Mouse (Mus musculus): Measurements from ENCODE around the gene Bcar1.

The Bcar1 gene

DNA sequence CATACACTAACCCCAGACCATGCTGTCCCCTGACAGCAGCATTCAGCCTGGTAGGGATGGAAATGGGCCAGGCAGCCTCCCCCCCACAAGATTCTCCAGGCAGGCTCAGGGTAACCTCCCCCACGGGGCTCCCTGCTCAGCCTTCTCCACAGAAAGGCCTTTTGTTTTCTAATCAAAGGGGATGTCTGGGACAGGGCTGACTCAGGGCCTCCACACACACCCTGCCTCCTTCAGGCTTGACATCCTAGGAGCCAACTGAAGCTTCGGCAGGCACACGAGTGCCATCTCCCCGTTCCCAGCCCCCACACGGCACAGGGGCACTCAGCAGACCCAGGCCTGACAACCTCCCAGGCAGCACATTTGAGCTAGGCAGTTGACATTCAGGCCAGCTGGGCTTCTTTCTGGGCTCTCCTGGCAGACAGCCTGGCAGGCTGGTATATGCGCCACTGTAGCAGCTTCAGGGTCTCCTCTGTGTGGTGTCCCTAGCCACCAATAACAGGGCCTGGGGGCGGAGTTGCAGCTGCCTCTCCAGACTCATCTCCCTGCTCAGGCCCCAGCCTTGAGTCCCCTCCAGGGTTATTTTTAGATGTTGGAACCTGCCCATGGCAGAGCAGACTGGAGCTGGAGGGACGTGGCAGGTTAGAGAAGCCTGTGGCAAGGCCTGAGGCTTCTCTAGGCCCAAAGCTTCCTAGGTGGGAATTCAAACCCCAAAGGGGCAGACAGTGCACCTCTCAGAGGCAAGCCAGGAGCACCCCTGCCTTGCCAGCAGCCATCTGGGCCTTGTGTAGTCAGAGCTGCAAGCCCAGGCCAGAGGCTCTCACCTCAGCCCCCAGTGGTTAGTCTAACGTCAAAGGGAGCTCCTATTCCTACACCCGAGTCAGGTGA, 26.8 kb downstream of the Bcar1 start:
- DNase-seq (ENCODE audit: low read depth, low spot score) = peak; percentile 44

DNA sequence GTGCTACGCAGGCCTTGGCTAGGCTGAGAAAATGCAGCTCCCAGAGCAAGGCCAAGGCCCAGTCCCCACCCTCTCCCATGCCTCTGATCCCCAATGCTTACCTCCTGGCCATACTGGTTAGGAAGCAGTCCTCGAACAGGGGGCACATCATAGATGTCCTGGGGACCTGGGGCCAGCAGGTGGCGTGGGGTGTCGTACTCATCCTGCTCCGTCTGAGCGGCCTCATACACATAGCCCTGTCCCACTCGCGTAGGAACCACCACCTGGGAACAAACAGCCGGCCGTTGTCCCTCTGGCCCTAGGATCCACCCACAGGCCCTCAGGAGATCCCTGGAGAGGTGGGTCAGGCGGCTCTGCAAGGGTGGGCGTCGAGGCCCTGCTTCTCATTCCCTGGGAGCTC, 28.1 kb downstream of the Bcar1 start:
- DNase-seq (ENCODE audit: low read depth, low spot score) = no peak

DNA sequence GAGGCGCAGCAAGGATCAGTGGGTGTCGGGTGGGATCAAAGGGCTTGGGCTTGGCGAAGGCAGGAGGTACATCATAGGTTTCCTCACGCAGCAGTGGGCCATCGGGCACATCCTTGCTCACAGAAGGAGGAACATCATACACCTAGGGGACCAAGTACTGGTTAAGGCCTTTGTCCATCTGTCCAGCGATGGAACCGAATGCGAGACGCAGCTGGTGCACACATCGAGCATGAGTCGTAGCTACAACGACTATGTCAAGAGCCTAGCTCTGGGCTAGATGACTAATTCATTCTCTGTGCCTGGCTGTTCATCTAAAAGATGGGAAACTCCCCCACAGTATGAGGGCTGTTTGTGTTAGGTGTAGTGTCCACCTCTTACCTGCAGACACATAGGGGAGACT, 29.3 kb downstream of the Bcar1 start:
- no peak for DNase-seq (ENCODE audit: low read depth, low spot score)

DNA sequence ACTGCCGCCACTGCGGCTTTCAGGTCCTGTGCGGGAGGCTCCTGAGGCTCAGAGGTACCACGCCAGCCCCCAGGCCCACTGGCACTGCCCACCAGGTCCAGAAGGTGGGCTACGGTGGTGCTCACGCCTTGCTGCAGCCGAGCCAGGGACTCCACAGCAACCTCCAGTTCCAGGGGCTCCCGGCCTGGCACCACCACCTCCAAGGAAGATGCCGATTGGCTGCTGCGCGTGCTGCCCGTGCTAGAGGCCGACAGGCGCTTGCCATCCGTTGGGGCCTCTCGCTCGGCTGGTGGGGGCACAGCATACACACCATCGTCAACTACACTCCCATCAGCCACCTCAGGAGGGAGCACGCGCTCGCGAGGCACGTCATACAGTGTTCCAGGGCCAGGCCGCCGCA, 29.8 kb downstream of the Bcar1 start:
- no peak for DNase-seq (ENCODE audit: low read depth, low spot score)

DNA sequence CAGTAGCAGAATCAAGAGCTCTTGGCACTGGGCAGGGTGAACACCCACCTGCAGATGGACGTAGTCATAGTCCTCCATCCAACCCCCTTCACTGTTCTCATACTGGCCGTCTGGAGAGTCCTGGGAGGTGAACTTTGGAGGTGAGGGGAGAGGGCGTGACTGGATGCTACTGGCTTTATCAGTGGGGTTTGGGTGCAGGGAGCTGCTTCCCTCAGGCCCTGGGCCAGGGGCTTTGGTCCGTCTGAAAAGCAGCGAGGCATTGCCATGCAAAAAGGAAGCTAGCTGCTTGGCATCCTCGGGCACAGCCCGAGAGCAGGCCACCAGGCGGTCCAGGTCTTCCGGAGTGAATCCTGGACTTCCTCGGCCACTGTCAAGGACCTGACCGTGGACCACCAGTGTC, 30.3 kb downstream of the Bcar1 start:
- no peak for DNase-seq (ENCODE audit: low read depth, low spot score)

DNA sequence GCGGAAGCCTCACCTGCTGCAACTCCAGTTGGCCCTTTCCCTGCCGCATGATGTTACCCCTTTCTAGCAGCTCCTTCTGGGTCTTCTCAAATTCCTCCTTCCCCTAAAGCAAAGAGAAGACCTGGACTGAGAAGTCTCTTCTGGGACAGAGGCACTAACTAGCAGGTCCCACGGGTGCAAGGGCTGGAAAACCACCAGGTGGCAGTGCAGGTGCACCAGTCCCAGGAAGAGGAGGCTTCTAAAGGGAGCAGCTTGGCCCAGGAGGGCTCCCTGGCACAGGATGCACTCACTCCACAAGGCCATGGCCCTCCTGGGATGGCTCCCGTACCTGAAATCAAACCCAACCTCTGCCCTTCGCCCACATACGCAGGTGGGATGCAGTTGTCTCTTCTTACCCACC, 31.0 kb downstream of the Bcar1 start:
- peak; percentile 59 for DNase-seq (ENCODE audit: low read depth, low spot score)

DNA sequence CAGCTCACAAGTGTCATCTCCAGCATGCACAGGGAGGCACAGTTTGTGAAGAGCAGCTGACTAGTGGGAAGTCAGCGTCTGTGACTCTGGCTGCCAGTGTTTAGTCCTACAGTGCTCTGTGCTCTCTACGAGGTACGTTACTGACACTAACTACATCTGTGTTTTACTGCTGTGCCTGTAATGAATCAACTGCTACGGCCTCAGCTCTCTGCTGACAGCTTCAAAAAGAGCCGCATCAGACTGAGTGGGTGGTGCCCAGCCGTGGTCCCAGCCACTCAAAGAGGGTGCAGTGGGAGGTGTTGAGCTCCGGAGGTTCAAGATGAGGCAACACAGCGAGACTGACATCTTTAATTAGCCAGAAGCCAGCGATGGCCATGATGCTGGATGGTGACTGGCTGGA, 31.5 kb downstream of the Bcar1 start:
- no peak for DNase-seq (ENCODE audit: low read depth, low spot score)

DNA sequence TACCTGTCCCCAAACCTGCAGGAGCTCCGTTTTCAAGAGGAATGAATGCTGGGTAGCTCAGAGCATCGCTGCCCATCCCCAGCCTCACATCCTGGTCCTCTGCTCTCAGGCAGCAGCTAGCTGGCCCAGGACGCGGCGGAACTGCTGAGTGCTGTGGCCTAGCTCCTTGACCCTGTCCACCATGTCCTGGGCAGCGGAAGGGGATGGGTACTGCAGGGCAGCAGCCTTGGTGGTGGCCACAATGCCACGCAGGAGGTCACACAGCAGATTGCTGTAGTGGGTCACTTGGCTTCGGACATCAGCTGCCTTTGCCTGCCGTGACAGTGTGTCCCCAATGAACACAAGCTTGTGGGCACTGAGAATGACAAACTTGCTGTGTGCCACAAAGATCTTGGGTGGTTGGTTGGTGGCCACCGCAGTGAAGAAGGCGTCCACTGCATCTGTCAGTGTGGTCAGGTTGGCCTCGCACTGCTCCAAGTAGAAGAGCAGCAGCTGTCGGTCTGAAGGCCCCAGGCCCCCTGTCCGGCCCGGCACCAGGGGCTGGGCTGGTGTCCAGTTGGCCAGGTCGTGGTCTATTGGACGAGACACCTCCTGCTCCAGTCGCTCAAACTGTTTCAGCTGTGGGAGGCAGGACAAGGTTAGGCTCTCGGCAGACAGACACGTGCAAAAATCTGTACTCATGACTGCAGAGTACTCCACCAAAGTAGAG, 32.7 kb downstream of the Bcar1 start:
- DNase-seq (ENCODE audit: low read depth, low spot score) = no peak

DNA sequence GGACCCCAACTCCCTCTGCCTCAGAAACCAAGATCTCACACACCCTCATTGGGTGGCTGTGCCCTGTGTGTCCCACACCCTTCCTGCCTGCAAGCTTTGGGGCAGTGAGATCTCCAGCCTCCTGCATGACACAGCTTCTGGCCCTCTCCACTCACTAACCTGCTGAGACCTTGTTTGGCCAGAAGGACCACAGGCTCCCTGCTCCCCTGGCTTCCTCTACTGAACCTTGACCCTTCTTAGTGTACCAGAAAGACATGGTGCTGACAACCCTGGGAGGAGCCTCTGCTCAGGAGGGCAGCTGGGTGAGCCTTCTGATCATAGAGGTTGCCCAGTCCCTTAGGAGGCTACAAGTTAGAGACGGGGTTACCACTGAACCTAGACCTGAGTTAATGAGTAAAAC, 34.4 kb downstream of the Bcar1 start:
- DNase-seq (ENCODE audit: low read depth, low spot score) = no peak

DNA sequence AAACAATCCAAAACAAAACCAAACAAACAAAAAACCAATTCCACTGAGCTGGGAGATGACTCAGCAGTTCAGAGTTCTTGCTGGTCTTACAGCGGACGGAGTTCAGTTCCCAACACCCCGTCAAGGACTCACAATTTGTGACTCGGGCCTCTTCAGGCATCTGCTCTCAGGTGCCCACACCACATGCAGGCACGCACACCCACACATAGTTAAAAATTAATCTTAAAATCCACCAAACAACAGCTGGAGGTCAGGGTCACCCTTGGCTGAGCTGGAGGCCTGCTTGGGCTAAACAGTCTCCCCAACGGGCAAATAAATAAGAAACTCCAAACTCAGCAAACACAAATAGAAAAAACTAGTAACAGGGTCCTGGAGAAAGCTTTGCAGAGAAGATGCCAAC, 35.3 kb downstream of the Bcar1 start:
- no peak for DNase-seq (ENCODE audit: low read depth, low spot score)

DNA sequence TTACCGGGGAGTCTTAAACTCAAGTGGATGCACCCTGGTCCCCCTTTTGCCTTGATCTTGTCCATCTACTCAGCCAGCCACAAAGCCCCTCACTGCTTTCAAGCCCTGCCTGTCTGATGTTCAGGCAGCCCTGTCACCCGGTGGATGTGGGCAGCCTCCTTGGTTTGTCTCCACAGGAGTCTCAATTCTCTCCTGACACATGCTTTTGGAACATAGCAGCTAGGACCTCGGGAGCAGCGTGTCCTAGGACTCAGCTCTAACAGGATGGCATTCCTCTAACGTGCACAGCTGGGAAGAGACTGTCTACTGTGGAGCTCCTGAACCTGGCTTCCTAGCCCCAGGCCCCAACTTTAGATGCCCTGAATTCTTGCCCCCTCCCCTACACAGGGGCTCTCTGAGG, 37.9 kb downstream of the Bcar1 start:
- DNase-seq (ENCODE audit: low read depth, low spot score) = no peak

DNA sequence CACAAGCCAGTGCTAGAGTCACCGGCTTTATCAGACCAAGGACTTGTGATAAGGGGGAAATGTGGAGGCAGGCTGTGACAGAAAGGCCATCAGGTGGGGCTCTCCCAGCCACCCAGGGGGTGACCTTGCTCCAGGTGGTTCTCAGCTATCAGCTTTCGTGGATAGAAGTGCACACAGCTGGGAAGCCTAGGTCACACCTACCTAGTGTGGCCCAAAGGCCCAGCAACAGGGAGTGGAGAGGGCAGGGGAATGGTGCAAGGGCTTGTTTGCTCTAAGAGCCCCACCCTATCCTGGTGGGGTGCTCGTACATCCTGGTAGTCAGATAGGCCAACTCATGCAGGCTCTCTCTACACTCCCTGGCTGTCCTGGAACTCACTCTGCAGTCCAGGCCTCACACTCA, 38.4 kb downstream of the Bcar1 start:
- no peak for DNase-seq (ENCODE audit: low read depth, low spot score)

DNA sequence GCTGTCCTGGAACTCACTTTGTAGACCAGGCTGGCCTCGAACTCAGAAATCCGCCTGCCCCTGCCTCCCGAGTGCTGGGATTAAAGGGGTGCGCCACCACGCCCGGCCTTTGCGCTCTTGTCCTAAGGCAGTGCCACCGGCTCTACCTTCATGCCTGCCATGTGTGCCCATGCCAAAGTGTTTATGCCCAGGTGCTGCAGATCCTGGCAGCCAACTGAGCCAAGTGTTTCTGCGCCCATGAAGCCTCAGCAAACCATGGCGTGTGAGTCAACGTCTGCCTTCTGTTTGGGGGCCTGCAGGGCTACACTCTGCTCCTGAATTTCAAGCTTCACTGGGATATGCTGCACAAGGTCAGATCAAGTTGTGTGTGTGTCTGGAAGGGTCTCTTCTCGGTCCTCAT, 39.0 kb downstream of the Bcar1 start:
- DNase-seq (ENCODE audit: low read depth, low spot score) = no peak

DNA sequence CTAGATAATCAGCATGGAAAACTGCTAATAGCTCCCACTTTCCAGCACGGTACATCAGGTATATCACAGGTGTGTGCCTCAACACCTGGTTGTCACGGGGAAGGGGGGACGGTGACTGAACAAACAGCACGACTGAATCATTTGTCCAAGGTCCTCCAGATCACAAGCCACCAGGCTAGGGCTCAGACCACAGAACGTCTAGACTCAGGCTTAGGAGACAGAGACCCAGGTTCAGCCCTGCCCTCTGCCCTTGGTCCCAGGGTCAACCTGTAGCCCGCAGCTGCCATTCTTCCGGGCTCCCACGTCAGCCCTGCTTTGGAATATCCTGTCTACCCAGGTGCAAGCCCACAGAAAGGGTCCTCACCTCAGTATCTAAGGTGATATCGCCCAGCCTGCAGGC, 42.2 kb downstream of the Bcar1 start:
- DNase-seq (ENCODE audit: low read depth, low spot score) = no peak

DNA sequence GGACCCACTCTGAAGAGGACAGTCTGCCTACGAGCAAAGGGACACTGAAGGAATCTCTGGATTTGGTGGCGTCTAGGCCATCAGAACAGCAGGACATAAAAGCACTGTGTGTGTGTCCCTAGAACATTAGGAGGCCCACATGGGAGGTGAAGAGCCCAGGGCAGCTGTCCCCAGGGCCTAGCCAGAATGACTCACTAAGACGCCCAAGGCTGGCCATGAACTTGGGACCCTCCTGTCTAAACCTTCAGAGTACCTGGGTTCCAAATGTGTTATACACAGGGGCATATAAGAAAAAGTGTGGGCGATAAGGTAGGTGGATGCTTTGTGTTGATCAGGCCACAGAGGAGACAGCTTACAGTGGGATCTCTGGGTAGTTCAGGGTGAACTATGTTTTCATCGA, 42.9 kb downstream of the Bcar1 start:
- DNase-seq (ENCODE audit: low read depth, low spot score) = no peak

DNA sequence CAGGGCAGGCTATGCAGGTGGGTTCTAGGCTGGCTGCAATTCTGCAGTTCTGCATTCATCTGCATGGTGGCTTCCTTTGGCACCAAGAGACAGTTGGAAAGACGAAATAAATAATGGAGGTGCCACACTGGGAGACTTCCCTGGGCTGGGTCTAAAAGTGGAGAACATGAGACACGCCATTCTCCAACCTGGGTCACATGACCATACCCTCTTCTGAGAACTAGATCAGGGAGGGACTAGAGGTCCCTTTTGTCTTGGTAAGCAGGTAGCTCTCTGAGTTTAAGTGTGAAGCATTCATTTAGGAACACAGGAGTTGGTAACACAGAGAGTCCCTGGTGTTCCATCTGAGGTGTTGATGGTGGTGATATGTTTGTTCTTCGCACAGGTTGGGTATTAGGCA, 43.4 kb downstream of the Bcar1 start:
- no peak for DNase-seq (ENCODE audit: low read depth, low spot score)

DNA sequence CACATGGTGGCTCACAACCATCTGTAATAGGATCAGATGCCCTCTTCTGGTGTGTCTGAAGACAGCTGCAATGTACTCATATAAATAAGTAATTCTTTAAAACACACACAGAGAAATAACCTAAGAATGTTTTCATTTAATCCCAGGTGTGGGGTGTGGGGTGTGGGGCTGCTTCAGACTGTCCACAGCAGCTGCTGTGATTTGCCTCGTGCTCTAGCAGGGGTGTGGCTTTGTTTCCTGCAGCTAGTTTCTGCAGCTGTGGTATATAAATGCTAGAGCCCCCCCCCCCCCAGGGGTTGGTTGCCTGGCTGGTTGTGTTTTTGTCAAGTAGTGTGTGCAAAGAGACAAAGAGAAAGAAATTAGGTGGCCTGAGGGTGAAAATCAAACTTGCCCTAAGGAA, 44.6 kb downstream of the Bcar1 start:
- DNase-seq (ENCODE audit: low read depth, low spot score) = no peak

DNA sequence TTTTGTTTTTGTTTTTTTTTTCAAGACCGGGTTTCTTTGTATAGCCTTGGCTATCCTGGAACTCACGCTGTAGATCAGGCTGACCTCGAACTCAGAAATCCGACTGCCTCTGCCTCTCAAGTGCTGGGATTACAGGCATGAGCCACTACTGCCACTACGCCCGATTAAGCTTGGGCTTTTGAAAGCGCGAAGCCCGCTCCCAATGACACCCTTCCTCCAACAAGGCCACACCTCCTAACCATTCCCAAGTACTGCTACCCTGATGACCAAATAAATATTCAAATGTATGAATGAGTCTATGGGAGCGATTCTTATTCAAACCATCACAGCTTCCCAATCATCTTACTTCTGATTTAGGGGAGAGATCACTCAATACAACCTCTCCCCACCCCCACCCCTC, 46.0 kb downstream of the Bcar1 start:
- no peak for DNase-seq (ENCODE audit: low read depth, low spot score)

DNA sequence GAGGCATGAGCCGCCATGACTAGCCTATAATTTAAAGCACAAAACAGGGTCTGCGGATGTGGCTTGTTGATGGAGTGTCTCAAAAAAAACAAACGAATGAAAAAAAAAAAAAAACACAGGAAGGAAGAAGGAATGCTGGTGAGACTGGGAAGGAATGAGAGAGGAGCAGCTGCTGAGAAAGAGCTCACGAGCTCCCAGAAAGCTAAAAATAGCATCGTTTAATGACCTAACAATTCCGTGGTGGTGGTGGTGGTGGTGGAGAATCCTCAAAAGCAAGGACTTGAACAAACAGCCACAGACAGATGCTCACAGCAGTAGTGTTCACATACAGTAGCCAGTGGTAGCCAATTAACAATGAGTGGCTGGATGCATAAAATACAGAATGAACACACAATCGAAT, 48.2 kb downstream of the Bcar1 start:
- no peak for DNase-seq (ENCODE audit: low read depth, low spot score)

DNA sequence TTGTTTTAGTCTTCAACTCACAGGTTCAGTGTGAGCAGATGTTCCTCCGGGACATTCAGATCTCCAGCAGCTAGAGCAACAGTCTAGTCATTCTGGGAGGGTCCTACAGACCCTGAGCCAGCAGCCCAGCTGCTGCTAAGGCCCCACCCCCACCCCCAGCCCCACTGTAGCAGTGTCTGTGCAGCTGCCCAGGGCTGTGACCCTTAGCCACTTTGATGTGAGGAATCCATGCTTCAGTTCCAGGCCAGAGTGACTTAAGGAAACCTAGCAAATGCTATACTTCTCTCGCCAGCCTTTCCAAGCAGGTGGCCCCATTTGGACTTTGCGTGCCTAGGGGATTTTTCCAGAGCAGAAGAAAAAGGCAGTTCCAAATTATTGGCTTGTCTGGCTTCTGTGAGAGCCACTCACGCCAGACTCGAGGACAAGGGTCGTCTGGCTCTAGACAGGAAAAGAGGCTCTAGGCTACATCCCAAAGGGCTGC, 50.3 kb downstream of the Bcar1 start:
- no peak for DNase-seq (ENCODE audit: low read depth, low spot score)

DNA sequence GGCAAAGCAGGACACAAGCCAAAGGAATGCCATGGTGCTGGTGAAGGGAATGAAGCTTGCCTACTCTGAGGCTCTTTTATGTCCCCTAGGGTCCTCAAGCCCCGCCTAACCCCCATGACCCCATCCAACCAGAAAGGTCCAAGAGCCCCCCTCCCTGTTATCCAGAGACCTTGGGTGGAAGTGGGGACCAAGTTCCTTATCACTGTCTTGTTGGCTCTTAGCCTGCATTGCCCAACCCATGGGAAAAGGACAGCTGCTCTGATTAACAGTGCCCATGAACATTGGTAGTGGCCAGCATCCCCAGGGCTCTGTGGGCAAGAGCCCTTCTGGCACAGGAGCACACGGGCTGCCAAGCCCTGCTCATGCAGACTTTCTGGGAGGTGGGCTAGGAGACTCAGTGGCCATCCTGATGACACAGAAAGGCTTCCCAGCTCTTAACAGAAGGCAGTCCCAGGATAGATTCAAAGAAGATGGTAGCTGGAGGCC, 52.6 kb downstream of the Bcar1 start, which contains the start of gene Ctrb1:
Gene Ctrb1 (minus strand): TSS at position 51 of the 486 bp plus-strand sequence.
- DNase-seq (ENCODE audit: low read depth, low spot score) = no peak

DNA sequence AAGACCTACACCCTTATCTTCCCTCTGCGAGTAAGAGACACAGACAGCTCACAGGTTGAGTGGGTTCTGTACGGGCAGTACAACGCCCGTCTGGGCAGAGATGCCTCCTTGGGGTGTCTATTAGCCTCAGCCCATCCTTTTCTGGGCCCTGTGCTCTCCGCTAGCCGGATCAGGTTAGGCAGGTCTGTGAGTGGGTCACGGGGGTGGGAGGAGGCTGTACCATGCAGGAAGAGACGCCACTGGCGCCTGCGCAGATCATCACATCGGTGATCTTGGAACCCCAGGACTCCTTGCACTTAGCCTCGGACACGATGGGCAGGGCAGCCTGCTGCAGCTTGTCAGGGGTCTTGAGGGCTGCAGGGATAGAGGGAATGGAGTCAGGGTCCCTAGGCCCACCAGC, 56.7 kb downstream of the Bcar1 start:
- DNase-seq (ENCODE audit: low read depth, low spot score) = no peak

DNA sequence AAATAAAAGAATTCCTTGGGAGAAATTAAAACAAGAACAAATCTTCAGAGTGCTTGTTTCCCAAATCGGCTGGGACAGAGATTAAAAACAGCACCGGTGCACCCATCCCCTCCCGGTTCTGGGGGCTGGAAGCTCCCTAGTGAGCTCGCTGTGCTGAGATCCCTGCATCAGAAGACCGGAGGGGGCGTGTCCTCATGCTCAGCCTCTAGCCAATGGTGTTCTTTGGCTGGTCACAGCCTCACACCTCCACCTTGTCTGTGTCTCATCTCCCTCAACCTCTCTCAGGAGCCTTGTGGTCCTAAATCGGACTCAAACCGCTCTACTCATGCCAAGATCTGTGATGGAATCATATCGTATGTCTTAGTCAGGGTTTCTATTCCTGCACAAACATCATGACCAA, 61.1 kb downstream of the Bcar1 start:
- no peak for DNase-seq (ENCODE audit: low read depth, low spot score)

Measured in retina, postnatal 7 days (tissue).